Mouse (Mus musculus): Measurements from ENCODE around the gene Pink1.

Pink1 gene

GRCm38 (mm10) chr4:138312105-138312504, 14.0 kb downstream of the Pink1 start:
- DNase-seq (ENCODE audit: low spot score) = no peak

- DNase-seq (ENCODE audit: low spot score) = peak; percentile 49
These were observed 14.5 kb downstream of the Pink1 start for GRCm38 (mm10) chr4:138311595-138311994.

- no peak for DNase-seq (ENCODE audit: low spot score)
These were observed 15.7 kb downstream of the Pink1 start for GRCm38 (mm10) chr4:138310311-138310910.

GRCm38 (mm10) chr4:138307739-138308138, 18.4 kb downstream of the Pink1 start:
- DNase-seq (ENCODE audit: low spot score) = no peak

GRCm38 (mm10) chr4:138307025-138307424, 19.1 kb downstream of the Pink1 start:
- no peak for DNase-seq (ENCODE audit: low spot score)

- DNase-seq (ENCODE audit: low spot score) = peak; percentile 98
These were observed 21.6 kb downstream of the Pink1 start, which contains the start of gene Ddost for GRCm38 (mm10) chr4:138304340-138305104. TSS of gene Ddost (plus strand) at chr4:138304730.

GRCm38 (mm10) chr4:138303742-138304141, 22.4 kb downstream of the Pink1 start:
- DNase-seq (ENCODE audit: low spot score) = no peak

GRCm38 (mm10) chr4:138303011-138303410, 23.1 kb downstream of the Pink1 start:
- no peak for DNase-seq (ENCODE audit: low spot score)

GRCm38 (mm10) chr4:138301271-138301780, 24.8 kb downstream of the Pink1 start:
- DNase-seq (ENCODE audit: low spot score) = no peak

GRCm38 (mm10) chr4:138293949-138294550, 32.1 kb downstream of the Pink1 start:
- no peak for DNase-seq (ENCODE audit: low spot score)

- DNase-seq (ENCODE audit: low spot score) = no peak
These were observed 32.7 kb downstream of the Pink1 start for GRCm38 (mm10) chr4:138293261-138293948.

- DNase-seq (ENCODE audit: low spot score) = no peak
These were observed 34.1 kb downstream of the Pink1 start for GRCm38 (mm10) chr4:138292028-138292427.

GRCm38 (mm10) chr4:138288691-138289090, 37.4 kb downstream of the Pink1 start:
- DNase-seq (ENCODE audit: low spot score) = no peak

GRCm38 (mm10) chr4:138286411-138286810, 39.7 kb downstream of the Pink1 start:
- no peak for DNase-seq (ENCODE audit: low spot score)

GRCm38 (mm10) chr4:138282834-138283233, 43.3 kb downstream of the Pink1 start:
- DNase-seq (ENCODE audit: low spot score) = peak; percentile 82

- DNase-seq (ENCODE audit: low spot score) = no peak
These were observed 47.8 kb downstream of the Pink1 start for GRCm38 (mm10) chr4:138278346-138278745.

GRCm38 (mm10) chr4:138272011-138272997, 53.8 kb downstream of the Pink1 start:
- DNase-seq (ENCODE audit: low spot score) = no peak

- DNase-seq (ENCODE audit: low spot score) = no peak
These were observed 58.2 kb downstream of the Pink1 start for GRCm38 (mm10) chr4:138267869-138268268.

Data from T-cell, adult 2 months (primary cell).